Mouse (Mus musculus) duodenum, adult 2 months (tissue): ENCODE results near the gene Mrps18c. TPM values are rescaled to one million over a fixed set of nuclear protein-coding genes. Genes with fewer than 3 reads are reported as not detected.

Experiments used
- polyA plus RNA-seq: library from polyadenylated mRNA; depleted of rRNA; stranded (reverse); fragments of >200 nt; gene quantifications from 2 replicates; pipeline ENCODE4 v1.2.3, GENCODE M21; 2012; ENCODE audit warnings: low replicate concordance; rRNA removed

Mrps18c gene
- 4.9 and 7.7 TPM in 2 replicates for polyA plus RNA-seq

GRCm38 (mm10) chr5:100798165-100798860 lies at the start of gene Mrps18c, which contains the start of gene Helq:
Gene Mrps18c, plus strand, starts transcription at chr5:100798627.
Gene Helq, minus strand, starts transcription at chr5:100798598.

GRCm38 (mm10) chr5:100820483-100821184 lies 22.2 kb downstream of the Mrps18c start, which contains the start of gene Abraxas1:
Gene Abraxas1, minus strand, starts transcription at chr5:100820965.

DNA sequence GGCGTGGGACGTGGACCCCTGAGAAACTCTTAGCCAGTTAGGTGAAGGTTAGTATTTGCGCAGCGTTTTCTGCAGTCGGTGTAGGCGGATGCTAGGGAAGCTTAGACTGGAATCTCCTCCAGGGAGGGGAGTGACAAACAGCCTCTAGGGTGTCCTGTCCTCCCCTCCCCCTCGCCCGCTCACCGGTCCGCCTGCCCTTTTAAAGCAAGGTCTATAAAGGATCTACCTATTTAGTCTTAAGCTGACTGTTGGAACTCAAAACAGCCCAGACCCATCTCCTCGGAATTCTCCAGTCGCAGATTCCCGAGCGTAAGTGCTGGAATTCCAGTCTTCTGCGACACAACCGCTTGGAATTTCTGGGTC lies 47.0 kb downstream of the Mrps18c start, which contains the start of gene Gpat3:
Gene Gpat3, plus strand, starts transcription at position 229 of the 363 bp plus-strand sequence.

Other genes starting within 250 kb of the Mrps18c start
- 1,775 and 2,370 TPM in 2 replicates for gene Plac8, start 226.4 kb upstream of the Mrps18c start, polyA plus RNA-seq
- gene Coq2, start 123.5 kb upstream of the Mrps18c start, polyA plus RNA-seq = 97.2 and 201 TPM in 2 replicates
- gene Hpse, start 78.9 kb upstream of the Mrps18c start, polyA plus RNA-seq = 4.8 and 5.5 TPM in 2 replicates
- 2.2 and 4.2 TPM in 2 replicates for gene Helq, start within 50 bp of the Mrps18c start, polyA plus RNA-seq
- 1.1 and 1.7 TPM in 2 replicates for gene Abraxas1, start 22.3 kb downstream of the Mrps18c start, polyA plus RNA-seq
- gene Gpat3, start 47.1 kb downstream of the Mrps18c start, polyA plus RNA-seq = 5.6 and 27.9 TPM in 2 replicates